Mouse (Mus musculus): Measurements from ENCODE around the gene Ybx1.

DNA sequence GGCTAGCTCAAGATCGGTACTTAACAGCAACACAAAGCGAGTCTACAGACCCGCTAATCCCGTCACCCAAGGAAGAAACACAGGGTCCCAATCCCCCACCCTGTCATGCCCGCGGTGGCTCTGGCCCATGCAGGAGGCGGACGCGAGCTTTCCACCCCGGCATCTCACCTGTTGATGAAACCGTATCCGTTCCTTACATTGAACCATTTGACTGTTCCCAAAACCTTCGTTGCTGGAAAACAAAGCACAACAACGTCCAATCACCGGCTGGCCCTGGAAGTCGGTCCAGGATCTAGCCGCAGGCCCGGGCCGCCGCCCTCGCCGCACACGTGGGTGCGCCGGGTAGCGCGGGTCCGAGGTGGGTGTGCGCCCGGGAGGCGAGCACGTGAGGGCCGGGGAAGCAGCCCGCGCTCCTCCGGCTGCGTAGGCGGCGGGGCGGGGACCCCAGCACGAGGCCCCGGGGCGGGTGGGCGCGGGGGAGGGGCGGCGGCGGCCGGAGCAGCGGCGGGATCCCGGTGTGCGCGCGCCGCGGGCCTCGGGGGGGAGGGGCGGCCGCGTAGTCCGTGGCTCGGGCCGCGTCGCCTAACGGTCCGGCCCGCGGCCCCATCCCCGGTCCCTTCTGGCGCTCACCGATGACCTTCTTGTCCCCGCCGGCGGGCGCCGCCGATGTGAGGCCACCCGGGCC is 688 bp downstream of the Ybx1 start:
- TF ChIP-seq POLR2A (IDR thresholded peaks at IDR 0.05; ENCODE audit: low read depth, low read length) (no peak), CTCF (IDR thresholded peaks at IDR 0.05; ENCODE audit: extremely low read depth, insufficient read length, insufficient replicate concordance, low read depth, low read length) (no peak)

Data from small intestine, adult 2 months (tissue).